Mouse (Mus musculus): Measurements from ENCODE around the gene Tgfb1i1. TPM values are rescaled to one million over a fixed set of nuclear protein-coding genes. Genes with fewer than 3 reads are reported as not detected.

The Tgfb1i1 gene
- 0.65 and 1.1 TPM in 2 replicates for total RNA-seq (2014; rRNA removed)
- polyA plus RNA-seq (2012; rRNA removed), result 1.6 and 2.0 TPM in 2 replicates

DNA sequence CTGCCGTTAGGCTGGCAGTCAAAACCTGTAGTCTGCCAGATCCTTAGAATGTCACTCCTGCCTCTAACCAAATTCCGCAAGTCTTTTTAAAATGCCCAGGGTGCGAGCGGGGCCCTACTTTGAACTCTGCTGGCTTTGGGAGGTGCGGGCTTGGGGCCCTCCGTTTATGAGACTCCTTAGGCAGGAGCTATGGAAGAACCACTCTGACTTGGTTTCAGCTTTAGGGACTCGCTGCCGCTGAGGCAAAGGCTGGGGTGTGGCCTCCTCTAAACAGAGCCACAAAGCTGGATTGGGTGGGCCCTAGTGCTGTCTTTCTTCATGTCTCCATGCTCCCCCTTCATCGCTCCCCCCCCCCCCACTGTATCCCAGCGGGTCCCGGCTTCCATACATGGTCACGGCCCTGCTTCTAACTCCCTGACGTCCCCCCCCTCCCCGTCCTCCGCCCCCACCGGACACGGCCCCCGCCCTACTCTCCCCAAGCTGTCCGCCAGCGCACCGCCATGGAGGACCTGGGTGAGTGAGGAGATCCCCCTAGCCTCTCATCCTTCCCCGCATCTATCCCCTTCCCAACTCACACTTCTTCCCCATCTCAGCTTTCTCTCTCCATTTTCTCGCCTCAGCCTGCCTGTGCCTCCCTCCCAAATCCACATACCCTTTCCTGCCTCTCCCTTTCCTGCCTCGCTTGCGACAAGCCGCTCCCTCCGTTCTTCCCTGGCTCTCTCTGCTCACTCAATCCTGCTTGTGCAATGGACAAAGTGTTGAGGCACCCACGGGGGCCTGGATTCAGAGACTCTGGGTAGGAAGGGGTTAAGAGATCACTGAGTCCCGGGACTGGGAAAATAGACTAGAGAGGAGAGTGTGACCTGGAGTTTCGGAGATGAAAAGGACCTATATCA is at the start of gene Tgfb1i1:
TSS of gene Tgfb1i1 (plus strand) at position 317 of the 896 bp plus-strand sequence.
- no peak for DNase-seq (ENCODE audit: extremely low read depth, low read depth, low spot score)

DNA sequence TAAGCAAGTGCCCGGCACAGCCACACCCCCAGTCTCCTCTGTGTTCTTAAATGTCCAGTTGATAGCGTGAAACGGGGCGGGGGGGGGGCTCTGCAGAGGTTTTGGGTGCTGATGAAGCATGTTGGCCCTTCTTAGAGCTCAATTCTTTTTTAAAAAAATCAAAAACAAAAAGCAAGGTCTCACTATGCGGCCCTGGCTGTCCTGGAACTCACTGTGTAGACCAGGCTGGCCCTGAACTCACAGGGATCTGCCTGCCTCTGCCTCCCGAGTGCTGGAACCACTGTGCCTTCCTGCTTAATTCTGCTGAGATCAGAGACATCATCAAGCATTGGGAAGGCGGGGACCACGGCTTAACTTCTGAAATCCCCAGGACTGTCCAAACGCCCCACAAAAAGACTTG is 45.0 kb upstream of the Tgfb1i1 start:
- WGBS, result 85% methylated on average over 9 of the region's 9 CpGs
- H3K9ac ChIP-seq (ENCODE audit: low read depth, low read length), result no peak overlapping the region
- H3K36me3 ChIP-seq (ENCODE audit: control insufficient read depth, insufficient read depth, low read length), result no peaks in the 10 kb centered on the region
- no peaks in the 10 kb centered on the region for H3K27me3 ChIP-seq (ENCODE audit: control insufficient read depth, insufficient read depth, low read length)
- no peak overlapping the region for H3K27ac ChIP-seq (replicated peaks; ENCODE audit: insufficient read depth, low read depth, low read length)
- no peaks in the 10 kb centered on the region for H3K79me2 ChIP-seq (ENCODE audit: control insufficient read depth, insufficient read depth, low read length)
- H3K4me1 ChIP-seq (ENCODE audit: control insufficient read depth, insufficient read depth, low read length), result no peaks in the 10 kb centered on the region
- no peak for DNase-seq (ENCODE audit: extremely low read depth, low read depth, low spot score)
- no peak overlapping the region for H3K4me3 ChIP-seq (ENCODE audit: insufficient read depth, low read depth, low read length)
- TF ChIP-seq CTCF (IDR thresholded peaks at IDR 0.05; ENCODE audit: low read depth, low read length), result no peak
- no peak for TF ChIP-seq POLR2A (IDR thresholded peaks at IDR 0.05; ENCODE audit: extremely low read depth, insufficient read depth, low read length)

More for the DNA sequence above, at the start of gene Tgfb1i1:
- WGBS, result 14% methylated on average over 22 of the region's 30 CpGs
- no peaks in the 10 kb centered on the region for H3K27me3 ChIP-seq (ENCODE audit: control insufficient read depth, insufficient read depth, low read length)
- TF ChIP-seq CTCF (IDR thresholded peaks at IDR 0.05; ENCODE audit: low read depth, low read length) (no peak), POLR2A (IDR thresholded peaks at IDR 0.05; ENCODE audit: extremely low read depth, insufficient read depth, low read length) (0 out of 2 replicates have a peak, but pooled peaks have one; percentile 26)
- H3K79me2 ChIP-seq (ENCODE audit: control insufficient read depth, insufficient read depth, low read length), result no peaks in the 10 kb centered on the region
- H3K4me1 ChIP-seq (ENCODE audit: control insufficient read depth, insufficient read depth, low read length), result no peaks in the 10 kb centered on the region
- H3K36me3 ChIP-seq (ENCODE audit: control insufficient read depth, insufficient read depth, low read length), result peaks cover 3% of the 10 kb centered on the region; the same call in 1 of the 2 replicates
- H3K27ac ChIP-seq (replicated peaks; ENCODE audit: insufficient read depth, low read depth, low read length), result peak within 1 kb of the TSS; percentile 53
- H3K9ac ChIP-seq (ENCODE audit: low read depth, low read length), result peak within 1 kb of the TSS; percentile 51
- peak within 1 kb of the TSS; percentile 56 for H3K4me3 ChIP-seq (ENCODE audit: insufficient read depth, low read depth, low read length)

DNA sequence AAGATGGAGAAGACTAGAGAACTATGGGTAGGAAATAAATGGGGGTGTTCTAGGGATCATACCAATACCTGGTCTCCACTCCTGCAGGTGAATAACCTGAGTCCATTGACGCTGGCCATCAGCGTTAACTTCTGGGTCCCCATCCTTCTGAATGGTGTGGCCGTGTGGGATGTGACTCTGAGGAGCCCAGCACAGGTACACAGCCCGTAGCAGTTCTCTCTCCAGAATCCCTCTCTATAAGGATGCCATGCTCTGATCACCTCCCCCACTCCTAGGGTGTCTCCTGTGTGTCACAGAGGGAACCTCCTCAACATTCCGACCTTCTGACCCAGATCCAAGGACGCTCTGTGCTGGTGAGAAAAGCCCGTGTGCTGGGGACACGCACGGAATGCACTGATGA is 43.5 kb upstream of the Tgfb1i1 start:
- Histone ChIP-seq H3K4me3 (ENCODE audit: insufficient read depth, low read depth, low read length) (no peak overlapping the region), H3K36me3 (ENCODE audit: control insufficient read depth, insufficient read depth, low read length) (no peaks in the 10 kb centered on the region), H3K4me1 (ENCODE audit: control insufficient read depth, insufficient read depth, low read length) (no peaks in the 10 kb centered on the region), H3K9ac (ENCODE audit: low read depth, low read length) (no peak overlapping the region), H3K27me3 (ENCODE audit: control insufficient read depth, insufficient read depth, low read length) (no peaks in the 10 kb centered on the region), H3K79me2 (ENCODE audit: control insufficient read depth, insufficient read depth, low read length) (no peaks in the 10 kb centered on the region), H3K27ac (replicated peaks; ENCODE audit: insufficient read depth, low read depth, low read length) (no peak overlapping the region)
- DNase-seq (ENCODE audit: extremely low read depth, low read depth, low spot score), result no peak
- 71% methylated on average over 9 of the region's 9 CpGs for WGBS
- no peak for TF ChIP-seq POLR2A (IDR thresholded peaks at IDR 0.05; ENCODE audit: extremely low read depth, insufficient read depth, low read length)
- TF ChIP-seq CTCF (IDR thresholded peaks at IDR 0.05; ENCODE audit: low read depth, low read length), result no peak

DNA sequence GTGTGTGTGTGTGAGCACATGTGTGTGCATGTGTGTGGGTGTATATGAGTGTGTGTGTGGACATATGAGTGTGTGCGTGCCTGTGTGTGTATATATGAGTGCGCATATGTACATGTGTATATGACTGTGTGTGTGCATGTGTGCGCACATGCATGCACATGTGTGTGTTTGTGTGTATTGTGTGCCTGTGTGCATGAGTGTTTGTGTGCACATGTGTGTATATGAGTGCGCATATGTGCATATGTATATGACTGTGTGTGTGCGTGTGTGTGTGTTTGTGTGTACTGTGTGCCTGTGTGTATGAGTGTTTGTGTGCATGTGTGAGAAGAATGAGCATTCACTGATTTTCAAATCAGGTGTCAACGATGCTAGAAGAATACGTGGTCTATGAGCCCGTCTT is 42.4 kb upstream of the Tgfb1i1 start:
- no peaks in the 10 kb centered on the region for H3K27me3 ChIP-seq (ENCODE audit: control insufficient read depth, insufficient read depth, low read length)
- H3K79me2 ChIP-seq (ENCODE audit: control insufficient read depth, insufficient read depth, low read length), result no peaks in the 10 kb centered on the region
- H3K36me3 ChIP-seq (ENCODE audit: control insufficient read depth, insufficient read depth, low read length), result no peaks in the 10 kb centered on the region
- H3K4me3 ChIP-seq (ENCODE audit: insufficient read depth, low read depth, low read length), result no peak overlapping the region
- no peak for DNase-seq (ENCODE audit: extremely low read depth, low read depth, low spot score)
- H3K9ac ChIP-seq (ENCODE audit: low read depth, low read length), result no peak overlapping the region
- H3K4me1 ChIP-seq (ENCODE audit: control insufficient read depth, insufficient read depth, low read length), result no peaks in the 10 kb centered on the region
- 96% methylated on average over 8 of the region's 8 CpGs for WGBS
- no peak for TF ChIP-seq CTCF (IDR thresholded peaks at IDR 0.05; ENCODE audit: low read depth, low read length)
- TF ChIP-seq POLR2A (IDR thresholded peaks at IDR 0.05; ENCODE audit: extremely low read depth, insufficient read depth, low read length), result no peak
- no peak overlapping the region for H3K27ac ChIP-seq (replicated peaks; ENCODE audit: insufficient read depth, low read depth, low read length)

DNA sequence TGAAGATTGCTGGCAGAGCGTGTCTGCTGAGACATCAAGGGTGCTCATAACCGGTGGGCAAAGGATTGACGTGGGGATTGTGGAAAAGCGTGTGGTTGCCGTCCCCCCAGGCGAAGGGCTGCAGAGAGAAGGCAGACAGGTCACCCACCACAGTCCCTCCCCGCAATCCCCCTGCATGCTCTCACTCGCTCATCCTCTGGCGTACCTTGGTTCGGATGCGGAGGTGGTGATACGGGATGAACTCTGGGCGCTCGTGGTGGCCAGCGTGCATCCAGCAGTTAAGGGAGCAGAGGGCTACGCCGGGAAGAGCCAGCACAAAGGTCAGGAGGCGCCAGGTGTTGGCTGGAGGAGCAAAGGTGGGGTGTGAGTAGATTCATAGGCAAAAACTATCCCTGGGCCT is 40.9 kb upstream of the Tgfb1i1 start:
- Histone ChIP-seq H3K36me3 (ENCODE audit: control insufficient read depth, insufficient read depth, low read length) (no peaks in the 10 kb centered on the region), H3K27me3 (ENCODE audit: control insufficient read depth, insufficient read depth, low read length) (no peaks in the 10 kb centered on the region), H3K79me2 (ENCODE audit: control insufficient read depth, insufficient read depth, low read length) (no peaks in the 10 kb centered on the region), H3K27ac (replicated peaks; ENCODE audit: insufficient read depth, low read depth, low read length) (no peak overlapping the region), H3K4me1 (ENCODE audit: control insufficient read depth, insufficient read depth, low read length) (no peaks in the 10 kb centered on the region), H3K9ac (ENCODE audit: low read depth, low read length) (no peak overlapping the region), H3K4me3 (ENCODE audit: insufficient read depth, low read depth, low read length) (no peak overlapping the region)
- no peak for DNase-seq (ENCODE audit: extremely low read depth, low read depth, low spot score)
- TF ChIP-seq POLR2A (IDR thresholded peaks at IDR 0.05; ENCODE audit: extremely low read depth, insufficient read depth, low read length) (no peak), CTCF (IDR thresholded peaks at IDR 0.05; ENCODE audit: low read depth, low read length) (no peak)
- 78% methylated on average over 18 of the region's 18 CpGs for WGBS

DNA sequence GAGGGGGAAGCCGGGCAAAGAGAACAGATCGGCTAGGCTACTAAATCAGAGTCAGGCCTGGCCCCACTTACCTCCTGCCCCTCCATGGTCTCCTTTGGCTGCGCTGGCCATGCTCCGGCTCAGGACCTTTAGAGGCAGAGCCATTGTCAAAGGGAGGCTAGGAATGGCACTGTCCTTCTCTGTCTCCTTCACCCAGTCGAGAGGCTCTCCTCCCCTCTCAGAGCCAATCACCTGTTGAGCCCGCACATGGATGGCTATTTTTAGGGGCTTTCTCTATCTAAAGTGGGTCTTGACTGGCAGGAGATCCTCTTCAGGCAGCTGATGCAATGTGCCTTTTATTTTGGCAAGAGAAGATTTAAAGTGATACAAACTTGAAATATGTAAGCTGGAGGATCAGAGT is 40.5 kb upstream of the Tgfb1i1 start, which contains the start of gene Cox6a2:
TSS of gene Cox6a2 (minus strand) at position 236 of the 400 bp plus-strand sequence.
- no peaks in the 10 kb centered on the region for H3K36me3 ChIP-seq (ENCODE audit: control insufficient read depth, insufficient read depth, low read length)
- 80% methylated on average over 6 of the region's 6 CpGs for WGBS
- H3K27me3 ChIP-seq (ENCODE audit: control insufficient read depth, insufficient read depth, low read length), result no peaks in the 10 kb centered on the region
- DNase-seq (ENCODE audit: extremely low read depth, low read depth, low spot score), result no peak
- no peaks in the 10 kb centered on the region for H3K79me2 ChIP-seq (ENCODE audit: control insufficient read depth, insufficient read depth, low read length)
- H3K4me1 ChIP-seq (ENCODE audit: control insufficient read depth, insufficient read depth, low read length), result no peaks in the 10 kb centered on the region
- H3K27ac ChIP-seq (replicated peaks; ENCODE audit: insufficient read depth, low read depth, low read length), result no peak within 1 kb of the TSS
- no peak within 1 kb of the TSS for H3K9ac ChIP-seq (ENCODE audit: low read depth, low read length)
- TF ChIP-seq CTCF (IDR thresholded peaks at IDR 0.05; ENCODE audit: low read depth, low read length) (no peak), POLR2A (IDR thresholded peaks at IDR 0.05; ENCODE audit: extremely low read depth, insufficient read depth, low read length) (no peak)
- no peak within 1 kb of the TSS for H3K4me3 ChIP-seq (ENCODE audit: insufficient read depth, low read depth, low read length)

Measured in liver, adult 2 months (tissue).